Mouse (Mus musculus): ENCODE data around the gene Ppp1r3d. TPM values are rescaled to one million over a fixed set of nuclear protein-coding genes. Genes with fewer than 3 reads are reported as not detected.

Ppp1r3d gene
- polyA plus RNA-seq, 1 experiment from 2014 or later = 3.1 TPM

- Histone ChIP-seq H3K9ac (ENCODE audit: low read length) (no peak overlapping the region), H3K9me3 (ENCODE audit: control insufficient read depth, low read length) (no peaks in the 10 kb centered on the region), H3K4me1 (replicated peaks; ENCODE audit: control insufficient read depth, insufficient read depth, low read length) (no peaks in the 10 kb centered on the region), H3K4me2 (ENCODE audit: low read depth, low read length) (no peak overlapping the region), H3K27ac (ENCODE audit: low read length) (no peak overlapping the region), H3K27me3 (ENCODE audit: control insufficient read depth, insufficient read depth, low read depth, low read length) (no peaks in the 10 kb centered on the region; the same call in 1 of the 2 replicates), H3K4me3 (ENCODE audit: low read length) (no peak overlapping the region), H3K36me3 (ENCODE audit: control insufficient read depth, insufficient read depth, low read length) (no peaks in the 10 kb centered on the region)
- no peak for ATAC-seq (ENCODE audit: low read depth)
- 63% methylated on average over 2 of the region's 2 CpGs for whole genome bisulfite sequencing
Observed at GRCm38 (mm10) chr2:178433495-178433894, 19.2 kb upstream of the Ppp1r3d start.

DNA sequence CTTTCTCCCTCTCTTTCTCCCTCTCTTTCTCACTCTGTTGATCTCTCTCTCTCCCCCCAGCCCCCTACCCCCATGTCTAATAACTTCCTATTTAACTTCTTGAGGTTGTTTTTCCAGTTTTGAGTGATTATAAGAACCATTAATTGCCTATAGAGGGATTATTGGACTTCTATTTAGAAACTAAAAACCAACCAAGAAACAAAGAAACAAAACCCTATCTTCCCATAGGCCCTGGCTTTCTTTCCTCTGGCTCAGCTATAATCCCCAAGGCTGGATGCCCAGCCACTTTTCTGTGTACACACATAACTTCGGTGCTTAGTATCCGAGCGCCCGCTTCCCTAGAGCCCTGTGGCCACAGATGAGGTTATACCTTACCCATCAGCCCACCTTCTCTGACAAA is 16.0 kb upstream of the Ppp1r3d start, which contains the start of gene Cdh26:
TSS of gene Cdh26 (plus strand) at position 301 of the 400 bp plus-strand sequence.
- Histone ChIP-seq H3K9me3 (ENCODE audit: control insufficient read depth, low read length) (no peaks in the 10 kb centered on the region), H3K27me3 (ENCODE audit: control insufficient read depth, insufficient read depth, low read depth, low read length) (no peaks in the 10 kb centered on the region; the same call in 1 of the 2 replicates), H3K4me2 (ENCODE audit: low read depth, low read length) (no peak within 1 kb of the TSS), H3K4me3 (ENCODE audit: low read length) (no peak within 1 kb of the TSS), H3K4me1 (replicated peaks; ENCODE audit: control insufficient read depth, insufficient read depth, low read length) (no peaks in the 10 kb centered on the region), H3K36me3 (ENCODE audit: control insufficient read depth, insufficient read depth, low read length) (no peaks in the 10 kb centered on the region), H3K9ac (ENCODE audit: low read length) (no peak within 1 kb of the TSS), H3K27ac (ENCODE audit: low read length) (no peak within 1 kb of the TSS)
- 83% methylated on average over 4 of the region's 4 CpGs for WGBS
- no peak for ATAC-seq (ENCODE audit: low read depth)

GRCm38 (mm10) chr2:178429426-178429825 is 15.2 kb upstream of the Ppp1r3d start:
- no peak overlapping the region for H3K27ac ChIP-seq (ENCODE audit: low read length)
- H3K4me1 ChIP-seq (replicated peaks; ENCODE audit: control insufficient read depth, insufficient read depth, low read length) = no peaks in the 10 kb centered on the region
- 64% methylated on average over 6 of the region's 6 CpGs for WGBS
- H3K36me3 ChIP-seq (ENCODE audit: control insufficient read depth, insufficient read depth, low read length) = no peaks in the 10 kb centered on the region
- ATAC-seq (ENCODE audit: low read depth) = no peak
- H3K4me3 ChIP-seq (ENCODE audit: low read length) = no peak overlapping the region
- no peak overlapping the region for H3K9ac ChIP-seq (ENCODE audit: low read length)
- H3K4me2 ChIP-seq (ENCODE audit: low read depth, low read length) = no peak overlapping the region
- H3K9me3 ChIP-seq (ENCODE audit: control insufficient read depth, low read length) = no peaks in the 10 kb centered on the region
- no peaks in the 10 kb centered on the region; the same call in 1 of the 2 replicates for H3K27me3 ChIP-seq (ENCODE audit: control insufficient read depth, insufficient read depth, low read depth, low read length)

DNA sequence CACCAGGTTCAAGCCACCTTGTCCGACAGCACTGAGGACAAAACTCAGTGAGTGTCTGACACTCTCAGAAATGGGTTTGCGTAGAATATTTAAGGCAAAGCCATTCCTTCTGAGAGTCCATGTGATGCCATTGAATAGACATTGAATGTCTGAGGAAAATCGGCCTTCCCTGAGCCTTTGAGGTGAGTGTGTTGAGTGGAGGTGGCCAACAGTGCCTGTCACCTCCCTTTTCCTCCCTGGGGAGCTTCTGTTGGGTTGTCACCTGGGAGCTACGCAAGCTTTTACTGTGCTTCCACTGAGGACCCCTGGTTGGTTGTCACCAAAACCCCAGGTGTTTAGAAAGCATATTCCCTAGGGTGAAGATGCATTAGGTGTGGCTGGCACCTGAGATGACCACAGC is 14.4 kb upstream of the Ppp1r3d start:
- Histone ChIP-seq H3K4me1 (replicated peaks; ENCODE audit: control insufficient read depth, insufficient read depth, low read length) (no peaks in the 10 kb centered on the region), H3K4me2 (ENCODE audit: low read depth, low read length) (no peak overlapping the region), H3K4me3 (ENCODE audit: low read length) (no peak overlapping the region), H3K27me3 (ENCODE audit: control insufficient read depth, insufficient read depth, low read depth, low read length) (no peaks in the 10 kb centered on the region; the same call in 1 of the 2 replicates), H3K9me3 (ENCODE audit: control insufficient read depth, low read length) (no peaks in the 10 kb centered on the region), H3K9ac (ENCODE audit: low read length) (no peak overlapping the region), H3K27ac (ENCODE audit: low read length) (no peak overlapping the region), H3K36me3 (ENCODE audit: control insufficient read depth, insufficient read depth, low read length) (no peaks in the 10 kb centered on the region)
- 80% methylated on average over 4 of the region's 4 CpGs for WGBS
- no peak for ATAC-seq (ENCODE audit: low read depth)

DNA sequence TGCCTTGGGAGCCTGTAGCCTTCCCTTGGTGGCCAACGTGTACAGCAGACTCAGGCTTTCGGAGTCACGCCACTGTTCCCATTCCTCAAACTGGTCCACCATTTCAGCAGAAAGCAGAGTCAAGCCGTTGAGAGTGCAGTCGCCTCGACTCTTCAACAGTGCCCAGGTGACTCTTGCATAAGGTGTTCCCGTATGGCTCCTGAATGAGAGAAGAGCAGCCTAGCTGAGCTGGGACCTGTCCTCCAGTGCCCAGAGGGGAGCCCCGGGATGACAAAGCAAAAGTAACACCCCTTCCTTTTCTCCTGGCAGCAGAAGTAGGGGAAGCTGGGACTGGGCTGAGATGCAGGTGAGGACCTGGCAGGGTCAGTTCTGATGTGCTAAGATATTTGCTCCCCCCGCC is 13.9 kb upstream of the Ppp1r3d start:
- Histone ChIP-seq H3K36me3 (ENCODE audit: control insufficient read depth, insufficient read depth, low read length) (no peaks in the 10 kb centered on the region), H3K4me1 (replicated peaks; ENCODE audit: control insufficient read depth, insufficient read depth, low read length) (no peaks in the 10 kb centered on the region), H3K27me3 (ENCODE audit: control insufficient read depth, insufficient read depth, low read depth, low read length) (no peaks in the 10 kb centered on the region; the same call in 1 of the 2 replicates), H3K4me2 (ENCODE audit: low read depth, low read length) (no peak overlapping the region), H3K27ac (ENCODE audit: low read length) (no peak overlapping the region), H3K9ac (ENCODE audit: low read length) (no peak overlapping the region), H3K9me3 (ENCODE audit: control insufficient read depth, low read length) (no peaks in the 10 kb centered on the region), H3K4me3 (ENCODE audit: low read length) (no peak overlapping the region)
- WGBS = 69% methylated on average over 9 of the region's 9 CpGs
- no peak for ATAC-seq (ENCODE audit: low read depth)

DNA sequence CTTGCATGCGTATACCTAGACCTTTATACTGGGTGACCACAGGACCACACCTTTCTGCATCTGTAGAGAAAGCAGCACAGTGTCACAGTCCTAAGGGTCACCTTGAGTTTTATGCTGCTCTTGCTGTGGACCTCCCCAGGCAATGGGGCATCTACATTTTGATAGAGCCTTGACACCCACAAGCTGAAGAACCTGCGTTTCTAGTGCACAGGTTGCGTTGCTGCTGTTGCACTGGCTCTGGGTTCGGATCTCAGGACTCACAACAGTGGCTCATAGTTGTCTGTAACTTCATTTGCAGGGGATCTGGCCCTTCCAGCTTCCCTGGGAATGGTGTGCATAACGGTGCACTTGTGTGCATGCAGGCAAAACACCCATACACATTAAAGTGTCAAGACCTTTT is 12.9 kb upstream of the Ppp1r3d start:
- H3K27me3 ChIP-seq (ENCODE audit: control insufficient read depth, insufficient read depth, low read depth, low read length) = no peaks in the 10 kb centered on the region; the same call in 1 of the 2 replicates

GRCm38 (mm10) chr2:178426229-178426628 is 12.0 kb upstream of the Ppp1r3d start:
- Histone ChIP-seq H3K9ac (ENCODE audit: low read length) (no peak overlapping the region), H3K36me3 (ENCODE audit: control insufficient read depth, insufficient read depth, low read length) (no peaks in the 10 kb centered on the region), H3K9me3 (ENCODE audit: control insufficient read depth, low read length) (no peaks in the 10 kb centered on the region), H3K27me3 (ENCODE audit: control insufficient read depth, insufficient read depth, low read depth, low read length) (no peaks in the 10 kb centered on the region; the same call in 1 of the 2 replicates), H3K27ac (ENCODE audit: low read length) (no peak overlapping the region), H3K4me1 (replicated peaks; ENCODE audit: control insufficient read depth, insufficient read depth, low read length) (peaks cover 3% of the 10 kb centered on the region; the same call in 1 of the 2 replicates), H3K4me2 (ENCODE audit: low read depth, low read length) (no peak overlapping the region), H3K4me3 (ENCODE audit: low read length) (no peak overlapping the region)
- WGBS = 21% methylated on average over 4 of the region's 4 CpGs
- no peak for ATAC-seq (ENCODE audit: low read depth)

More for the DNA sequence above, 12.9 kb upstream of the Ppp1r3d start:
- H3K9me3 ChIP-seq (ENCODE audit: control insufficient read depth, low read length) = no peaks in the 10 kb centered on the region
- WGBS = 80% methylated on average over 5 of the region's 5 CpGs
- H3K4me2 ChIP-seq (ENCODE audit: low read depth, low read length) = no peak overlapping the region
- H3K9ac ChIP-seq (ENCODE audit: low read length) = no peak overlapping the region
- no peaks in the 10 kb centered on the region for H3K36me3 ChIP-seq (ENCODE audit: control insufficient read depth, insufficient read depth, low read length)
- no peak overlapping the region for H3K27ac ChIP-seq (ENCODE audit: low read length)
- no peak overlapping the region for H3K4me3 ChIP-seq (ENCODE audit: low read length)
- peaks cover 1% of the 10 kb centered on the region; the same call in 1 of the 2 replicates for H3K4me1 ChIP-seq (replicated peaks; ENCODE audit: control insufficient read depth, insufficient read depth, low read length)
- ATAC-seq (ENCODE audit: low read depth) = no peak

DNA sequence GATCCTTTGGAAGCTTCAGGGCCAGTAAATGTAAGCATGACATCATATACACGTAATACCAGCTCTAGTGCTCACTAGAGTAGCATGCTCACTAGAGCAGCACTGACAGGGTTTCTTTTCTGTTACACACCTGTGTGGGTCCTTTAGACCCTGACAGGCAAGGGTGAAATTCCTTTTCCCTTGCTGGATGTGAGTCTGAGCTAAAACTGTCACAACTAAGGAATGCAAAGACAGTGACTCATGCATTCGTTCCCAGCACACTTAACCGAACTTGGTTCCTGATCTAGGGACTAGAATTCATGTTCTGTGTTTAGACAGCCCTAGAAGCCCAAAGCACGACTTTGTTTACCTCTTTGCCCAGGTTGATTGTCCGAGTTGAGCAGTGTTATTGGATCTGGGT is 9.0 kb upstream of the Ppp1r3d start:
- H3K9me3 ChIP-seq (ENCODE audit: control insufficient read depth, low read length) = no peaks in the 10 kb centered on the region
- H3K4me3 ChIP-seq (ENCODE audit: low read length) = no peak overlapping the region
- H3K36me3 ChIP-seq (ENCODE audit: control insufficient read depth, insufficient read depth, low read length) = peaks cover 2% of the 10 kb centered on the region; the same call in 1 of the 2 replicates
- H3K9ac ChIP-seq (ENCODE audit: low read length) = no peak overlapping the region
- H3K4me1 ChIP-seq (replicated peaks; ENCODE audit: control insufficient read depth, insufficient read depth, low read length) = peaks cover 3% of the 10 kb centered on the region; the same call in 1 of the 2 replicates
- 48% methylated on average over 5 of the region's 5 CpGs for WGBS
- no peak overlapping the region for H3K4me2 ChIP-seq (ENCODE audit: low read depth, low read length)
- no peak for ATAC-seq (ENCODE audit: low read depth)
- no peak overlapping the region for H3K27ac ChIP-seq (ENCODE audit: low read length)
- no peaks in the 10 kb centered on the region for H3K27me3 ChIP-seq (ENCODE audit: control insufficient read depth, insufficient read depth, low read depth, low read length)

DNA sequence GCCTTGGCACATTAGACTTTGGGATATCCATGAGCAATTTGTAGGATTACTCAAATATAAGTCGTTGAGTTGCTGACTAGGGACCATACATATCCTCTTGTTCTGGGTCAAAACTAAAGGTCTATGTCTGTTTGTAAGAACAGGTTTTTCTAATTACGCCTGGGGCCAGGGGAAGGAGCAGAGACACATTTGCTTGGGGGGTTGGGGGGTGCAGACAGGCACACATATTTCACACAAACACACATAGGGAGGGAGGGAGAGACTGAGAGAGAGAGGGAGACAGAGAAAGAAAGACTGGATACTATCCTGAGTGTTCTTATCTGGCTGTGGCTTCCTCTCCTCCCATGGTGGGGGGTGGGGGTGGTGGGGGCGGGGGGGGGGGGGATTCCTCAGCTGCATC is 7.9 kb upstream of the Ppp1r3d start:
- no peak overlapping the region for H3K4me2 ChIP-seq (ENCODE audit: low read depth, low read length)
- H3K4me1 ChIP-seq (replicated peaks; ENCODE audit: control insufficient read depth, insufficient read depth, low read length) = peaks cover 3% of the 10 kb centered on the region; the same call in 1 of the 2 replicates
- 0 out of 2 replicates have a peak, but pooled peaks cover 3% of the 10 kb centered on the region for H3K9me3 ChIP-seq (ENCODE audit: control insufficient read depth, low read length)
- ATAC-seq (ENCODE audit: low read depth) = peak; percentile 28; the same call in 1 of the 2 replicates
- no peak overlapping the region for H3K27ac ChIP-seq (ENCODE audit: low read length)
- no peak overlapping the region for H3K4me3 ChIP-seq (ENCODE audit: low read length)
- WGBS = 26% methylated on average over 3 of the region's 3 CpGs
- H3K27me3 ChIP-seq (ENCODE audit: control insufficient read depth, insufficient read depth, low read depth, low read length) = no peaks in the 10 kb centered on the region
- H3K9ac ChIP-seq (ENCODE audit: low read length) = no peak overlapping the region
- peaks cover 4% of the 10 kb centered on the region; the same call in 1 of the 2 replicates for H3K36me3 ChIP-seq (ENCODE audit: control insufficient read depth, insufficient read depth, low read length)

Data from lung, embryonic 16.5 days (tissue).